Mouse (Mus musculus): ENCODE measurements around the gene Tmx1.
A peak's percentile ranks its signal among the peaks of the same experiment; 100 is the strongest.

Tmx1 gene

DNA sequence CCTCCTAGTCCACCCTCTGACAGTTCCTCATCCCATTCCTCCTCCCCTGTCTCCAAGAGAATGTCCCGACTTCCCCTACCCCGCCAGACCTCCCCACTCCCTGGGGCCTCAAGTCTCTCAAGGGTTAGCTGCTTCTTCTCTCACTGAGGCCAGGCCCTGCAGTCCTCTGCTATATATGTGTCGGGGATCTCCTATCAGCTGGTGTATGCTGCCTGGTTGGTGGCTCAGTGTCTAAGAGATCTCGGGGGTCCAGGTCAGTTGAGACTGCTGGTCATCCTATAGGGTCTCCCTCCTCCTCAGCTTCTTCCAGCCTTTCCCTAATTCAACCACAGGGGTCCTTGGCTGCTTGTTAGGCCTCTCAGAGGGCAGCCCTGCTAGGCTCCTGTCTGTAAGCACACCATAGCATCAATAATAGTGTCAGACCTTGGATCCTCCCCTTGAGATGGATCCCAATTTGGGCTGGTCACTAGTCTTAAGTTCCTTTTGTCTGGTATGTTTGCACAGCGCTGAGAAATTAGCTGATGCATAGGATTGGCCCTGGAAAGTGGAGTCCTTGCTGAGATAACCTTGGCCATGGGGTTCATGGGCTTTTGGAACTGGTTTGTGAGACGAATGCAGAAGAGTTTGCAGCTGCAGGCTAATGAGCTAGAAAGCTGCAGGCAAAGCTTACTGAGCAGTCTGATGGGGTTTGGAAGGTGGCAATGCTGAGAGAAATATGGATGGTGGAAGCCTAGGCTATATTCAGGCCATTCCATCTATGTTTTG is 34.0 kb downstream of the Tmx1 start:
- no peak for DNase-seq (ENCODE audit: low spot score in 2 of 2)

DNA sequence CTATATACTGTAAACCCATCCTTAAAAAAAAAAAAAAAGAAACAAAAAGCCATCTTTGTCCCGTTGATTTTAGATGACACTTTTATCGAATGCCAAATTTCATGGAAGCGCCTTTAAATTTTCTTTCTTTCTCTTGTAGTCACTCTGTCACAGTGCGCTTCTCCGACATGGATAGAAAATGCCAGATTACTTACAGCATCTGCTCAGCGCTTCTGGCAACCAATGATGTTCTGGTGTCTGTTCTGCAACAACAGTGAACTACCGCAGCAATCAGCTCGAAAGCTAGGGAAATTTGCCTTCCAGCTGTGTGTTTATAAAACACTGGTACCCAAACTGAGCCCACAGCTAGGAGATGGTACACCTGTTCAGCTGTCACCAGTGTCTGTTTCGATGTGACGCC is 39.5 kb downstream of the Tmx1 start:
- no peak for DNase-seq (ENCODE audit: low spot score in 2 of 2)

DNA sequence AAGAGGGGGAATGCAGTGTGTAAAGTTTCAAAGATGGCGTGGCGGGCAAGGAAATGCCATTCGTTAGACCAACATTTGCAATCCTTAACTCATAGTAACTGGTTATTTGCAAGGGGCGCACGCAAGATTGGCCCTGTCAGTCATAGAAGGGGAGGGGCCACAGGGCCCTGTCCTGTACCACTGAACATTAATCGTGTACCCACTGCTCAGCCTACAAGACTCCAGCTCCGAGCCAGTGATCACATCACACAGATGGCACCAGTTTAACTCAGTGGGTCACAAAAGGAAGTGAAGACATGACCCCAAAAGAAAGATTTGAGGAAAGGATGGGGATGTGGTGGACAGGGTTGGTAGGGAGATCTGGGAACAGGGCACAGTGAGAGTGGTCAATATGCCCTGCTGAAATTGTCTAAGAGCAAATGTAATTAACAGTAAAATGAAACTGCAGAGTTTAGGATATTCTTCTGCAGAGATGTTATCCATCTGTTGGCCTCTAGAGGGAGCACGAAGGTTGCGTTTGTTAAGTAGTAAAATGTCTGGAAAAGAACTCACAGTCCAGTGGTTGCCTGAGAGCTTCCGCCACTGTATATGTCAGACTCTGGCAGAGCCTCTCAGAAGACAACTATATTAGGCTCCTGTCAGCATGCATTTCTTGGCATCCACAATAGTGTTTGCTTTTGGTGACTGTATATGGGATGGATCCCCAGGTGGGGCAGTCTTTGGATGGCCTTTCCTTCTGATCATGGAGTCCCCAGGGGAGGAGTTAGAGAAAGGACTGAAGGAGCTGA is 41.8 kb downstream of the Tmx1 start:
- peak; percentile 30 to 54 for DNase-seq (ENCODE audit: low spot score in 2 of 2)

DNA sequence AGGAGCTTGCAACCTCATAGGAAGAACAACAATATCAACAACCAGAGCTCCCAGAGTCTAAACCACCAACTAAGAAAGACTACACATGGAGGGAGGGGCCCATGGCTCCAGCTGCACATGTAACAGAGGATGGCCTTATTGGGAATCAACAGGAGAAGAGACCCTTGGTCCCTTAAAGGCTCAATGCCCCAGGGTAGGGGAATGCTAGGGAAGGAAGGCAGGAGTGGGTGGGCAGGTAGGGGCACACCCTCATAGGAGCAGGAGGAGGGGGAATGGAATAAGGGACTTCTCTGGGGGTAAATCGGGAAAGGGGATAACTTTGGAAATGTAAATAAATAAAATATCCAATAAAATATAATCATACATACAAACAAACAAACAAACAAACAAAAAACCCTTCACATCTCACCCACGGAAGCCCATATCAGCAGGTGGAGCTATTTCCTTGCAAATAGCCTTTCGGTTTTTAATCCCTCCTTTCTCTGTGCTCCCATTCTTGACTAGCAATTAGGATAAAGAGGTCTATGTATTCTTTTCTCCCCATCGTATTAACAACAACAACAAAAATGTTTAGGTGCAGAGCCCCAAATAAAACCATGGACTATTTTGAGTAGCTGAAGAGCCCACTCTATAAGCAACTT is 42.5 kb downstream of the Tmx1 start:
- DNase-seq (ENCODE audit: low spot score in 2 of 2) = peak in 1 of 2 experiments; percentile 35

DNA sequence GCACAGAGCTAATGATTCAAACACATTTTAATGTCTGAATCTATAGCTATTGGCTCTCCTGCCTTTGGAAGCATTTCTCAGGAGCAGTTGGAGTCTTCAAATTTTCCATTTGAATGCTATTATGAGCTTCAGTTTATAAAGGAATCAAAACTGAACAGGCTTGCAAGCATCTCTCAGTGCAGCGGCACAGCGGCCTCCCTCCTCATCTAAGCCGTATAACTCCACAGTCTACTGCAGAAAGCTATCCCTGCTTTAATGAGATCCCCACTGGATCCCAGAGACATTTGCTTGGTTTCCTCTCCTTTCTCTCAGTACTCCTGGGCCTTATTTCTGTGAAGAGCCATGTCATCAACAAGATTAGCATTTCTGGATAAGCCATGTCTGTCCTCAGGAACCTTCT is 45.2 kb downstream of the Tmx1 start:
- no peak for DNase-seq (ENCODE audit: low spot score in 2 of 2)

DNA sequence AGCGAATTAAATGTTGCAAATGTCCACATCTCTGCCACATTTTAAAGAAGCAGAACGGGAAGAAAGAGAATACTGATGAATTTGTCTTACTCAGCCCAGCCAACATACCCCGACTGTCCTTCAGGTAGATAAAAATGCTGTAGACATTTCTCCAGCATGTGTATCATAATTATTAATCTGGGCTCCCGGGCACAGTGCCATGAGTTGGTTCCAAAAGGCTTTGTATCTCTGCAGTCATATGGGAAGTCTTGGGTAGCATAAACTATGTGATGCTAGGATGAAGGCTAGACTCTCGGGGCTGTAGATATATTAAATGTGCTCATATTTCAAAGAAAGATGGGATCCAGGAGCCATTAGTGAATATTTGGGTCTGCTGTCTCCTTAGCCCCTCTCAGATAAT is 53.1 kb downstream of the Tmx1 start:
- no peak for DNase-seq (ENCODE audit: low spot score in 2 of 2)

DNA sequence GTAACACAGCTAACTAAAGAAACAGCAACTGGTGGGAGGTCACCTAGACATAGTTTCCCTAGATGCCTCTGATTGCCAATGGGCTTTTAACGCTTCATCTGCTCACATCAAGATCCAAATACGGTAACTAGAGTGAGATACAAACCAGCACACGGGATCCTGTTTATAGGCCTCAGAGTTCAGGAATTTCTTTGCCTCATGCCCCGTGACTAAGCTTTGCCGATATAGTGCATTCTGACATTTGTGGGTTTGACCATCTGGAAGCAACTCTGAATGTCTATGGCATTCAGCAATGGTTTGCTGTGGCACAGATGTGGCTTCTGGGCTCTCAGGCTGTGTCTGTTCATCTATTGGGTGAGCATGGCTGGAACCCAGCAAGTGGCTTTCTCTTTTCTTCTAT is 59.1 kb downstream of the Tmx1 start:
- DNase-seq (ENCODE audit: low spot score in 2 of 2) = no peak

DNA sequence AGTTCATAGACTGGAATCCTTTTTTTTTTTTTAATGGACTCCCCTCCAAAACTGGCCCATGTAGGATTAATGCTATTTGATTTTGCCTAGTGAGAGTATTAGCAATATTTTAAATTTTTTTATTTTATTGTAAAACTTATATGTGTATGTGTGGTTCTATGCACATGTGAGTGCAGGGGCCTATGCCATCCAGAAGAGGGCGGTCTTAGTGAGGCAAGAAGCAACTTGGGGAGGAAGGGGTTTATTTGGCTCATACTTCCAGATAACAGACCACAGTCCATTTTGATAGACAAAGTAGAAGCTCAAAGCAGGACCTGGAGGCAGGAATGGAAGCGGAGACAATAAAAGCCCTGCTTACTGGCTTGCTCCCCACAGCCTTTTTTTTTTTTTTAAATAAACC is 59.5 kb downstream of the Tmx1 start:
- DNase-seq (ENCODE audit: low spot score in 2 of 2) = no peak

Data from heart, adult 9 months (tissue).